Mouse (Mus musculus) heart, adult 10 weeks (tissue): ENCODE results near the gene Tmc7. TPM values are rescaled to one million over a fixed set of nuclear protein-coding genes. Genes with fewer than 3 reads are reported as not detected.

Experiments
- polyA plus RNA-seq: library from polyadenylated mRNA; stranded (reverse); fragments of 350-450 nt; fragmentation: Illumina TruSeq; extraction: RNeasy Lipid Tissue Mini Kit (QIAGEN cat#74804); gene quantifications from one replicate; pipeline ENCODE4 v1.2.3, GENCODE M21; 2014; ENCODE audit warnings: low read depth, low replicate concordance

The Tmc7 gene
- 4.9 TPM for polyA plus RNA-seq

GRCm38 (mm10) chr7:118584257-118584907 lies at the start of gene Tmc7:
Gene Tmc7 (minus strand): TSS chr7:118584736.

GRCm38 (mm10) chr7:118597201-118597600 lies 12.7 kb upstream of the Tmc7 start, which contains the start of gene Tmc5:
Gene Tmc5 (plus strand): TSS chr7:118597297.

GRCm38 (mm10) chr7:118533178-118533578 lies 51.4 kb downstream of the Tmc7 start, which contains the start of gene Coq7:
Gene Coq7 (minus strand): TSS chr7:118533356.

GRCm38 (mm10) chr7:118491431-118492147 lies 92.9 kb downstream of the Tmc7 start, which contains the start of gene Itpripl2:
Gene Itpripl2 (minus strand): TSS chr7:118491975.

Other genes starting within 250 kb of the Tmc7 start
- 1.2 TPM for gene Syt17, start 136.5 kb downstream of the Tmc7 start, polyA plus RNA-seq
- gene Itpripl2, start 92.8 kb downstream of the Tmc7 start, polyA plus RNA-seq, result 14.2 TPM
- 162 TPM for gene Coq7, start 51.4 kb downstream of the Tmc7 start, polyA plus RNA-seq
- gene Tmc5, start 12.6 kb upstream of the Tmc7 start, polyA plus RNA-seq, result 0.68 TPM
- gene Gde1, start 121.0 kb upstream of the Tmc7 start, polyA plus RNA-seq, result 56.4 TPM
- 3.8 TPM for gene Ccp110, start 127.8 kb upstream of the Tmc7 start, polyA plus RNA-seq
- 25.7 TPM for gene Vps35l, start 155.5 kb upstream of the Tmc7 start, polyA plus RNA-seq